Mouse (Mus musculus): ENCODE results near the gene Nedd4. TPM values are rescaled to one million over a fixed set of nuclear protein-coding genes. Genes with fewer than 3 reads are reported as not detected.

Nedd4 gene
- polyA plus RNA-seq, 1 experiment from 2014 or later: 555 TPM

- H3K4me3 ChIP-seq (ENCODE audit: low read depth, low read length): no peak overlapping the region
- H3K27ac ChIP-seq (ENCODE audit: low read depth, low read length): no peak overlapping the region
- ATAC-seq (replicated peaks; ENCODE audit: insufficient number of reproducible peaks, low FRiP score, low TSS enrichment): no peak
- no peaks in the 10 kb centered on the region for H3K9me3 ChIP-seq (replicated peaks; ENCODE audit: control insufficient read depth, low read length)
- no peaks in the 10 kb centered on the region for H3K36me3 ChIP-seq (ENCODE audit: control insufficient read depth, insufficient read depth, low read length)
- H3K4me1 ChIP-seq (ENCODE audit: control insufficient read depth, insufficient read depth, low read length): peaks cover 13% of the 10 kb centered on the region
- no peaks in the 10 kb centered on the region for H3K27me3 ChIP-seq (ENCODE audit: control insufficient read depth, insufficient read depth, low read length)
- no peak overlapping the region for H3K4me2 ChIP-seq
- no peak overlapping the region for H3K9ac ChIP-seq (ENCODE audit: low read depth, low read length)
- 86% methylated on average over 1 of the region's 1 CpGs for WGBS (ENCODE audit: insufficient replicate concordance)
Observed at GRCm38 (mm10) chr9:72787732-72788131, 125.6 kb downstream of the Nedd4 start.

- H3K9me3 ChIP-seq (replicated peaks; ENCODE audit: control insufficient read depth, low read length): no peaks in the 10 kb centered on the region
- 0 out of 2 replicates have a peak overlapping the region, but pooled peaks have one; percentile 2 for H3K27ac ChIP-seq (ENCODE audit: low read depth, low read length)
- ATAC-seq (replicated peaks; ENCODE audit: insufficient number of reproducible peaks, low FRiP score, low TSS enrichment): no peak
- H3K4me2 ChIP-seq: no peak overlapping the region
- 44% methylated on average over 14 of the region's 14 CpGs for WGBS (ENCODE audit: insufficient replicate concordance)
- H3K36me3 ChIP-seq (ENCODE audit: control insufficient read depth, insufficient read depth, low read length): no peaks in the 10 kb centered on the region
- peaks cover 13% of the 10 kb centered on the region for H3K4me1 ChIP-seq (ENCODE audit: control insufficient read depth, insufficient read depth, low read length)
- H3K27me3 ChIP-seq (ENCODE audit: control insufficient read depth, insufficient read depth, low read length): no peaks in the 10 kb centered on the region
- no peak overlapping the region for H3K4me3 ChIP-seq (ENCODE audit: low read depth, low read length)
- no peak overlapping the region for H3K9ac ChIP-seq (ENCODE audit: low read depth, low read length)
Observed at GRCm38 (mm10) chr9:72790530-72791212, 128.5 kb downstream of the Nedd4 start.

- WGBS (ENCODE audit: insufficient replicate concordance): 20% methylated on average over 10 of the region's 10 CpGs
- Histone ChIP-seq H3K9ac (ENCODE audit: low read depth, low read length) (no peak overlapping the region), H3K27ac (ENCODE audit: low read depth, low read length) (no peak overlapping the region), H3K9me3 (replicated peaks; ENCODE audit: control insufficient read depth, low read length) (no peaks in the 10 kb centered on the region), H3K4me1 (ENCODE audit: control insufficient read depth, insufficient read depth, low read length) (peaks cover 17% of the 10 kb centered on the region), H3K27me3 (ENCODE audit: control insufficient read depth, insufficient read depth, low read length) (no peaks in the 10 kb centered on the region), H3K4me2 (peak overlapping the region; percentile 58), H3K36me3 (ENCODE audit: control insufficient read depth, insufficient read depth, low read length) (no peaks in the 10 kb centered on the region), H3K4me3 (ENCODE audit: low read depth, low read length) (no peak overlapping the region)
- no peak for ATAC-seq (replicated peaks; ENCODE audit: insufficient number of reproducible peaks, low FRiP score, low TSS enrichment)
Observed at GRCm38 (mm10) chr9:72791213-72791582, 129.1 kb downstream of the Nedd4 start.

- H3K9me3 ChIP-seq (replicated peaks; ENCODE audit: control insufficient read depth, low read length): no peaks in the 10 kb centered on the region
- no peak for ATAC-seq (replicated peaks; ENCODE audit: insufficient number of reproducible peaks, low FRiP score, low TSS enrichment)
- peak overlapping the region; percentile 41; the same call in 1 of the 2 replicates for H3K27ac ChIP-seq (ENCODE audit: low read depth, low read length)
- WGBS (ENCODE audit: insufficient replicate concordance): 4% methylated on average over 6 of the region's 6 CpGs
- H3K4me3 ChIP-seq (ENCODE audit: low read depth, low read length): no peak overlapping the region
- H3K4me2 ChIP-seq: peak overlapping the region; percentile 58
- no peaks in the 10 kb centered on the region for H3K36me3 ChIP-seq (ENCODE audit: control insufficient read depth, insufficient read depth, low read length)
- H3K9ac ChIP-seq (ENCODE audit: low read depth, low read length): peak overlapping the region; percentile 8; the same call in 1 of the 2 replicates
- H3K27me3 ChIP-seq (ENCODE audit: control insufficient read depth, insufficient read depth, low read length): no peaks in the 10 kb centered on the region
- peaks cover 18% of the 10 kb centered on the region for H3K4me1 ChIP-seq (ENCODE audit: control insufficient read depth, insufficient read depth, low read length)
Observed at GRCm38 (mm10) chr9:72791681-72792080, 129.5 kb downstream of the Nedd4 start.

- Histone ChIP-seq H3K4me1 (ENCODE audit: control insufficient read depth, insufficient read depth, low read length) (peaks cover 14% of the 10 kb centered on the region), H3K9ac (ENCODE audit: low read depth, low read length) (no peak overlapping the region), H3K27ac (ENCODE audit: low read depth, low read length) (no peak overlapping the region), H3K4me3 (ENCODE audit: low read depth, low read length) (no peak overlapping the region), H3K27me3 (ENCODE audit: control insufficient read depth, insufficient read depth, low read length) (no peaks in the 10 kb centered on the region), H3K4me2 (no peak overlapping the region), H3K9me3 (replicated peaks; ENCODE audit: control insufficient read depth, low read length) (no peaks in the 10 kb centered on the region), H3K36me3 (ENCODE audit: control insufficient read depth, insufficient read depth, low read length) (no peaks in the 10 kb centered on the region)
- WGBS (ENCODE audit: insufficient replicate concordance): 81% methylated on average over 3 of the region's 3 CpGs
- ATAC-seq (replicated peaks; ENCODE audit: insufficient number of reproducible peaks, low FRiP score, low TSS enrichment): no peak
Observed at GRCm38 (mm10) chr9:72795243-72795642, 133.1 kb downstream of the Nedd4 start.

GRCm38 (mm10) chr9:72797136-72797621 is 135.0 kb downstream of the Nedd4 start:
- Histone ChIP-seq H3K4me1 (ENCODE audit: control insufficient read depth, insufficient read depth, low read length) (peaks cover 5% of the 10 kb centered on the region; the same call in 1 of the 2 replicates), H3K27ac (ENCODE audit: low read depth, low read length) (no peak overlapping the region), H3K4me2 (peak overlapping the region; percentile 24), H3K27me3 (ENCODE audit: control insufficient read depth, insufficient read depth, low read length) (no peaks in the 10 kb centered on the region), H3K4me3 (ENCODE audit: low read depth, low read length) (no peak overlapping the region), H3K9me3 (replicated peaks; ENCODE audit: control insufficient read depth, low read length) (no peaks in the 10 kb centered on the region), H3K9ac (ENCODE audit: low read depth, low read length) (no peak overlapping the region), H3K36me3 (ENCODE audit: control insufficient read depth, insufficient read depth, low read length) (no peaks in the 10 kb centered on the region)
- no peak for ATAC-seq (replicated peaks; ENCODE audit: insufficient number of reproducible peaks, low FRiP score, low TSS enrichment)
- WGBS (ENCODE audit: insufficient replicate concordance): 34% methylated on average over 9 of the region's 9 CpGs

Other genes with a start within 250 kb of the Nedd4 start
- gene Mns1, start 224.3 kb upstream of the Nedd4 start, polyA plus RNA-seq (2014; fragmentation: Nextera tagmentation; extraction: Ambion mirVana): 20.0 and 25.7 TPM in 2 replicates
- gene Tex9, start 170.1 kb upstream of the Nedd4 start, polyA plus RNA-seq (2014; fragmentation: Nextera tagmentation; extraction: Ambion mirVana): 17.0 and 19.4 TPM in 2 replicates
- gene Rfx7, start 130.1 kb upstream of the Nedd4 start, polyA plus RNA-seq (2014; fragmentation: Nextera tagmentation; extraction: Ambion mirVana): 10.9 and 12.2 TPM in 2 replicates
- 3.2 and 4.3 TPM in 2 replicates for gene Prtg, start 144.5 kb downstream of the Nedd4 start, polyA plus RNA-seq (2014; fragmentation: Nextera tagmentation; extraction: Ambion mirVana)

Data from heart, embryonic 11.5 days (tissue).